Comparison of ENCODE assay signal across 28 mouse cellular contexts in the genomic region with DNA sequence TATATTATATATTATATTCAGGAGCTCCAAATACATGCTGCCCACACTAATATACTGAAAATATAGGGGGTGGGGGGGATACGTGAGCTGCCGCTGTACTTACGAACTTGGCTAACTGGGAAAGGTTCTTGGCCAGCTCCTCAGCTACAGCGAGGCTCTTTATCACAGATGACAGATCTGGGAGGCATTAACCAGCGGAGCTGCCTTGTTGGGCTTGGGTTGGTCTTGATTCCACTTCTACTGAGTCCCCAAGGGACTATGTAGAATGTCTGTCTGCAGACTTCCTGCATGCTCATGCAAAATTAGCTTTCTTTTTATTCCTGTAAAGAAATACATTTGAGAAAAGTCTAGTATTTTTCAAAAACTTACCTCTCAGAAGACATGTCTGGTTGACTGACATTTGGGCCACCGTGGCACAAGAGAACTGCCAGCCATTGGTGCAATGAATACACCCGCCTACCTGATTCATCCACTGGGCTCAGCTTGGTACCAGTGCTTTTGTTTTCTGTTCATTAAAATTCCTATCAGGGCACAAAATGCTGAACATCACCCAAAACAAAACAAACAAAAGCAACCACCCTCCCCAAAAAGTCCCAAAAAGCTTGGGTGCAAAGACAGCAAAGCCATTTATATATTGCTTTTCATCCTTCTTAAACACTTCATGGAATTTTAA.
DNase-seq lines count a peak whose midpoint lies in the region; ATAC-seq and TF ChIP-seq lines count a peak whose summit lies in the region.
"Had no signal": no experiment of that assay in that cellular context is flagged by ENCODE, and none has a peak within 500 bp of the region (broad histone marks: within the 10 kb centered on the region; RNA-seq: fewer than 3 reads in every experiment).

No protein-coding gene starts in this region.

- no peak for TF ChIP-seq CTCF in layer of hippocampus, adult 2 months (conservative IDR thresholded peaks at IDR 0.05)

- no peaks in the 10 kb centered on the region for H3K36me3 ChIP-seq in forebrain, embryonic 15.5 days
- no peaks in the 10 kb centered on the region for H3K36me3 ChIP-seq in forebrain, embryonic 11.5 days (ENCODE audit: control insufficient read depth, insufficient read depth, low read length)
- no peaks in the 10 kb centered on the region for H3K36me3 ChIP-seq in neural tube, embryonic 15.5 days
- no peaks in the 10 kb centered on the region for H3K36me3 ChIP-seq in intestine, embryonic 15.5 days
- H3K36me3 ChIP-seq: heart, embryonic 10.5 days; heart, embryonic 15.5 days; neural tube, embryonic 13.5 days; stomach, embryonic 15.5 days had no signal

- H3K9ac ChIP-seq in forebrain, embryonic 15.5 days (replicated peaks): no peak overlapping the region
- H3K9ac ChIP-seq in forebrain, embryonic 11.5 days (ENCODE audit: low read length): no peak overlapping the region
- no peak overlapping the region for H3K9ac ChIP-seq in neural tube, embryonic 15.5 days (replicated peaks)
- H3K9ac ChIP-seq in intestine, embryonic 15.5 days: no peak overlapping the region
- H3K9ac ChIP-seq: heart, embryonic 15.5 days; liver, embryonic 14.5 days; neural tube, embryonic 13.5 days; stomach, embryonic 15.5 days had no signal

- peak; percentile 73; the same call in 1 of the 2 replicates for ATAC-seq in forebrain, embryonic 15.5 days (replicated peaks)
- ATAC-seq in forebrain, embryonic 11.5 days (replicated peaks; ENCODE audit: low FRiP score): no peak
- ATAC-seq in neural tube, embryonic 15.5 days (ENCODE audit: low FRiP score): 0 out of 2 replicates have a peak, but pooled peaks have one; percentile 53
- no peak for ATAC-seq in intestine, embryonic 15.5 days
- ATAC-seq: CD4-positive, CD25-positive, alpha-beta regulatory T cell, adult 4 months; midbrain, embryonic 16.5 days had no signal

- H3K4me1 ChIP-seq in forebrain, embryonic 15.5 days: 0 out of 2 replicates have a peak, but pooled peaks cover 6% of the 10 kb centered on the region
- H3K4me1 ChIP-seq in forebrain, embryonic 11.5 days (replicated peaks; ENCODE audit: control insufficient read depth, insufficient read depth, low read length): no peaks in the 10 kb centered on the region
- no peaks in the 10 kb centered on the region for H3K4me1 ChIP-seq in neural tube, embryonic 15.5 days
- no peaks in the 10 kb centered on the region for H3K4me1 ChIP-seq in intestine, embryonic 15.5 days (replicated peaks)
- H3K4me1 ChIP-seq: heart, embryonic 10.5 days; heart, embryonic 15.5 days; neural tube, embryonic 13.5 days; stomach, embryonic 15.5 days had no signal

- no peak overlapping the region for H3K4me3 ChIP-seq in forebrain, embryonic 15.5 days
- H3K4me3 ChIP-seq in forebrain, embryonic 11.5 days (ENCODE audit: low read depth, low read length): no peak overlapping the region
- peak overlapping the region; percentile 31 for H3K4me3 ChIP-seq in layer of hippocampus, adult 2 months
- no peak overlapping the region for H3K4me3 ChIP-seq in neural tube, embryonic 15.5 days (replicated peaks)
- H3K4me3 ChIP-seq in intestine, embryonic 15.5 days (replicated peaks): no peak overlapping the region
- H3K4me3 ChIP-seq: erythroblast, embryonic 14.5 days; heart, embryonic 10.5 days; heart, embryonic 15.5 days; myocyte; neural tube, embryonic 13.5 days; stomach, embryonic 15.5 days had no signal

- no peak overlapping the region for H3K27ac ChIP-seq in forebrain, embryonic 15.5 days (replicated peaks)
- H3K27ac ChIP-seq in forebrain, embryonic 11.5 days (ENCODE audit: low read depth, low read length): no peak overlapping the region
- peak overlapping the region; percentile 92 for H3K27ac ChIP-seq in layer of hippocampus, adult 2 months
- H3K27ac ChIP-seq in neural tube, embryonic 15.5 days (replicated peaks): no peak overlapping the region
- no peak overlapping the region for H3K27ac ChIP-seq in intestine, embryonic 15.5 days
- H3K27ac ChIP-seq: heart, embryonic 10.5 days; heart, embryonic 15.5 days; liver, embryonic 14.5 days; macrophage; neural tube, embryonic 13.5 days; stomach, embryonic 15.5 days had no signal

- WGBS in forebrain, embryonic 15.5 days: 50% methylated on average over 7 of the region's 7 CpGs
- 87% methylated on average over 7 of the region's 7 CpGs for WGBS in forebrain, embryonic 11.5 days
- WGBS in neural tube, embryonic 15.5 days: 69% methylated on average over 7 of the region's 7 CpGs
- WGBS in intestine, embryonic 15.5 days: 86% methylated on average over 7 of the region's 7 CpGs

- H3K27me3 ChIP-seq in forebrain, embryonic 15.5 days: no peaks in the 10 kb centered on the region
- no peaks in the 10 kb centered on the region for H3K27me3 ChIP-seq in forebrain, embryonic 11.5 days (ENCODE audit: control insufficient read depth, insufficient read depth, low read length)
- no peaks in the 10 kb centered on the region for H3K27me3 ChIP-seq in neural tube, embryonic 15.5 days (replicated peaks)
- H3K27me3 ChIP-seq in intestine, embryonic 15.5 days (replicated peaks): no peaks in the 10 kb centered on the region
- H3K27me3 ChIP-seq: heart, embryonic 15.5 days; neural tube, embryonic 13.5 days; stomach, embryonic 15.5 days had no signal

- no peaks in the 10 kb centered on the region for H3K9me3 ChIP-seq in forebrain, embryonic 15.5 days
- H3K9me3 ChIP-seq in forebrain, embryonic 11.5 days (ENCODE audit: control insufficient read depth, low read length): no peaks in the 10 kb centered on the region
- H3K9me3 ChIP-seq in neural tube, embryonic 15.5 days (replicated peaks): no peaks in the 10 kb centered on the region
- H3K9me3 ChIP-seq in intestine, embryonic 15.5 days: no peaks in the 10 kb centered on the region
- H3K9me3 ChIP-seq: heart, embryonic 10.5 days; heart, embryonic 15.5 days; neural tube, embryonic 13.5 days; stomach, embryonic 15.5 days had no signal

- H3K4me2 ChIP-seq in forebrain, embryonic 15.5 days (replicated peaks): no peak overlapping the region
- H3K4me2 ChIP-seq in forebrain, embryonic 11.5 days (ENCODE audit: low read depth, low read length, severe bottlenecking): no peak overlapping the region
- H3K4me2 ChIP-seq in neural tube, embryonic 15.5 days: 0 out of 2 replicates have a peak overlapping the region, but pooled peaks have one; percentile 9
- no peak overlapping the region for H3K4me2 ChIP-seq in intestine, embryonic 15.5 days (replicated peaks)
- H3K4me2 ChIP-seq: heart, embryonic 15.5 days; neural tube, embryonic 13.5 days; stomach, embryonic 15.5 days had no signal

- DNase-seq in forebrain, embryonic 11.5 days (ENCODE audit: low spot score): no peak
- DNase-seq in layer of hippocampus, adult 2 months (ENCODE audit: low spot score in 2 of 2): peak in 1 of 2 experiments; percentile 36
- DNase-seq in layer of hippocampus, adult 9-10 months (ENCODE audit: low spot score): no peak
- no peak for DNase-seq in neural tube, embryonic 10.5 days (ENCODE audit: extremely low spot score, low spot score)
- DNase-seq: adrenal gland, postnatal 25 days; cerebellum, adult 18-20 months; gastrocnemius, postnatal 25 days; heart, adult 11 months; kidney, adult 11 months; kidney, postnatal 14 days; layer of hippocampus, postnatal 36 days; liver; lung, adult 2 months; lung, postnatal 10 days; right cerebral cortex, postnatal 14 days had no signal

Comparison
In these comparisons a context has a peak if more than half of its experiments do, and no peak if none do; other contexts are left out.
1. ATAC-seq: peak in forebrain, embryonic 15.5 days (single experiment) and neural tube, embryonic 15.5 days (single experiment); none in forebrain, embryonic 11.5 days (single experiment) and intestine, embryonic 15.5 days (single experiment).